Mouse (Mus musculus) midbrain, embryonic 15.5 days (tissue): ENCODE measurements around the gene H2afv. TPM values are rescaled to one million over a fixed set of nuclear protein-coding genes. Genes with fewer than 3 reads are reported as not detected.
A peak's percentile ranks its signal among the peaks of the same experiment; 100 is the strongest.
"Not testable (repeated sequence)": the region's sequence is repeated elsewhere in the genome, so short reads cannot be mapped to it uniquely, and the experiment has no call there.

ENCODE experiments used
- ATAC-seq: fragments of 200-750 bp; cut with Nextera tagmentation; replicated peaks from 2 replicates; pipeline ENCODE4 v1.8.0; 2017; ENCODE audit warnings: moderate TSS enrichment
- H3K27ac ChIP-seq: fragments of 300-500 bp; sonication (generic); 2 replicates; pipeline ENCODE4 v1.5.1; 2015; ENCODE audit warnings: mild to moderate bottlenecking, inconsistent platforms
- H3K27me3 ChIP-seq: fragments of 300-500 bp; sonication (generic); replicated peaks from 2 replicates; pipeline ENCODE4 v1.6.1; 2015; ENCODE audit warnings: inconsistent platforms
- H3K36me3 ChIP-seq: fragments of 300-500 bp; sonication (generic); replicated peaks from 2 replicates; pipeline ENCODE4 v1.6.1; 2015; ENCODE audit warnings: inconsistent platforms
- H3K4me1 ChIP-seq: fragments of 300-500 bp; sonication (generic); 2 replicates; pipeline ENCODE4 v1.6.1; 2015; ENCODE audit warnings: inconsistent platforms
- H3K4me2 ChIP-seq: fragments of 300-500 bp; sonication (generic); 2 replicates; pipeline ENCODE4 v1.6.1; 2015; ENCODE audit warnings: inconsistent platforms, mild to moderate bottlenecking, moderate library complexity
- H3K4me3 ChIP-seq: fragments of 300-500 bp; sonication (generic); 2 replicates; pipeline ENCODE4 v1.5.1; 2015; ENCODE audit warnings: mild to moderate bottlenecking, inconsistent platforms
- H3K9ac ChIP-seq: fragments of 300-500 bp; sonication (generic); 2 replicates; pipeline ENCODE4 v1.6.1; 2015; ENCODE audit warnings: mild to moderate bottlenecking, inconsistent platforms
- H3K9me3 ChIP-seq: fragments of 300-500 bp; sonication (generic); 2 replicates; pipeline ENCODE4 v1.6.1; 2016; ENCODE audit warnings: inconsistent platforms
- WGBS: fragments of 180-500 bp; shearing (Covaris S2); methylation state at CpG from one replicate; pipeline ENCODE4 v1.1.7; 2015; ENCODE audit warnings: mixed read lengths; 5-methylcytosine and 5-hydroxymethylcytosine counted together
- polyA plus RNA-seq: library from polyadenylated mRNA; unstranded; fragments of >200 nt; fragmentation: Nextera tagmentation; extraction: Ambion mirVana; gene quantifications from 2 replicates; pipeline ENCODE4 v1.2.1, GENCODE M21; 2015

Gene H2afv
- polyA plus RNA-seq, 1 experiment from 2014 or later, result 250 TPM

GRCm38 (mm10) chr11:6420283-6420703, 23.9 kb downstream of the H2afv start:
- H3K9ac ChIP-seq, result no peak overlapping the region
- peaks cover 34% of the 10 kb centered on the region for H3K36me3 ChIP-seq
- no peak overlapping the region for H3K4me2 ChIP-seq
- no peak for ATAC-seq
- H3K9me3 ChIP-seq, result no peaks in the 10 kb centered on the region
- H3K27ac ChIP-seq, result no peak overlapping the region; the same call in 1 of the 2 replicates
- H3K4me1 ChIP-seq, result peaks cover 19% of the 10 kb centered on the region
- WGBS, result 21% methylated on average over 1 of the region's 1 CpGs
- no peak overlapping the region for H3K4me3 ChIP-seq
- H3K27me3 ChIP-seq, result no peaks in the 10 kb centered on the region

- H3K4me2 ChIP-seq, H3K9ac ChIP-seq, H3K9me3 ChIP-seq, ATAC-seq, H3K27me3 ChIP-seq, H3K4me3 ChIP-seq, H3K27ac ChIP-seq: not testable (repeated sequence)
- H3K36me3 ChIP-seq, result peaks cover 28% of the 10 kb centered on the region
- WGBS, result 55% methylated on average over 4 of the region's 4 CpGs
- peaks cover 28% of the 10 kb centered on the region for H3K4me1 ChIP-seq
Observed at GRCm38 (mm10) chr11:6419156-6419555, 25.1 kb downstream of the H2afv start.

- ATAC-seq, result no peak
- H3K4me2 ChIP-seq, result no peak overlapping the region
- 92% methylated on average over 5 of the region's 5 CpGs for WGBS
- peaks cover 28% of the 10 kb centered on the region for H3K4me1 ChIP-seq
- H3K27ac ChIP-seq, result no peak overlapping the region
- H3K27me3 ChIP-seq, result no peaks in the 10 kb centered on the region
- peaks cover 26% of the 10 kb centered on the region for H3K36me3 ChIP-seq
- H3K9me3 ChIP-seq, result no peaks in the 10 kb centered on the region
- no peak overlapping the region for H3K9ac ChIP-seq
- no peak overlapping the region for H3K4me3 ChIP-seq
Observed at GRCm38 (mm10) chr11:6418751-6419150, 25.5 kb downstream of the H2afv start.

- Histone ChIP-seq H3K36me3 (peaks cover 22% of the 10 kb centered on the region), H3K27ac (no peak overlapping the region), H3K4me2 (peak overlapping the region; percentile 88), H3K27me3 (no peaks in the 10 kb centered on the region), H3K9me3 (no peaks in the 10 kb centered on the region), H3K4me3 (peak overlapping the region; percentile 83), H3K4me1 (peaks cover 28% of the 10 kb centered on the region), H3K9ac (no peak overlapping the region)
- ATAC-seq, result no peak
Observed at GRCm38 (mm10) chr11:6417490-6417889, 26.8 kb downstream of the H2afv start.

- H3K4me3 ChIP-seq, result peak overlapping the region; percentile 83
- no peaks in the 10 kb centered on the region for H3K27me3 ChIP-seq
- no peak for ATAC-seq
- H3K27ac ChIP-seq, result no peak overlapping the region
- H3K36me3 ChIP-seq, result peaks cover 22% of the 10 kb centered on the region
- peak overlapping the region; percentile 88 for H3K4me2 ChIP-seq
- no peaks in the 10 kb centered on the region for H3K9me3 ChIP-seq
- H3K4me1 ChIP-seq, result peaks cover 28% of the 10 kb centered on the region
- 45% methylated on average over 2 of the region's 2 CpGs for WGBS
- peak overlapping the region; percentile 88; the same call in 1 of the 2 replicates for H3K9ac ChIP-seq
Observed at GRCm38 (mm10) chr11:6417069-6417468, 27.2 kb downstream of the H2afv start.

- Histone ChIP-seq H3K4me2 (peak overlapping the region; percentile 88), H3K36me3 (peaks cover 22% of the 10 kb centered on the region), H3K4me3 (peak overlapping the region; percentile 83), H3K27ac (peak overlapping the region; percentile 97), H3K9ac (peak overlapping the region; percentile 88), H3K9me3 (no peaks in the 10 kb centered on the region), H3K4me1 (peaks cover 30% of the 10 kb centered on the region), H3K27me3 (no peaks in the 10 kb centered on the region)
- peak; percentile 55 for ATAC-seq
- WGBS, result under 1% methylated on average over 30 of the region's 30 CpGs
Observed at GRCm38 (mm10) chr11:6416405-6417034, 27.7 kb downstream of the H2afv start.

GRCm38 (mm10) chr11:6415551-6416404, 28.5 kb downstream of the H2afv start:
- no peaks in the 10 kb centered on the region for H3K9me3 ChIP-seq
- H3K9ac ChIP-seq, result peak overlapping the region; percentile 88
- peak overlapping the region; percentile 83 for H3K4me3 ChIP-seq
- H3K36me3 ChIP-seq, result peaks cover 19% of the 10 kb centered on the region
- under 1% methylated on average over 75 of the region's 102 CpGs for WGBS
- peak; percentile 95 for ATAC-seq
- peak overlapping the region; percentile 88 for H3K4me2 ChIP-seq
- peaks cover 30% of the 10 kb centered on the region for H3K4me1 ChIP-seq
- no peaks in the 10 kb centered on the region for H3K27me3 ChIP-seq
- peak overlapping the region; percentile 97 for H3K27ac ChIP-seq

- H3K9me3 ChIP-seq, result no peaks in the 10 kb centered on the region
Observed at GRCm38 (mm10) chr11:6414751-6415550, 29.3 kb downstream of the H2afv start, which contains the start of gene Ppia. Gene Ppia (plus strand): TSS chr11:6415443.

GRCm38 (mm10) chr11:6413264-6413663, 31.0 kb downstream of the H2afv start:
- WGBS, result 97% methylated on average over 11 of the region's 12 CpGs
- Histone ChIP-seq H3K27me3 (no peaks in the 10 kb centered on the region), H3K4me3 (no peak overlapping the region), H3K4me1 (peaks cover 25% of the 10 kb centered on the region), H3K27ac (no peak overlapping the region), H3K9me3 (no peaks in the 10 kb centered on the region), H3K36me3 (no peaks in the 10 kb centered on the region; the same call in 1 of the 2 replicates), H3K9ac (no peak overlapping the region), H3K4me2 (no peak overlapping the region)
- ATAC-seq, result no peak

More at GRCm38 (mm10) chr11:6414751-6415550, 29.3 kb downstream of the H2afv start, which contains the start of gene Ppia:
- Histone ChIP-seq H3K4me2 (peak within 1 kb of the TSS; percentile 88), H3K4me1 (peaks cover 30% of the 10 kb centered on the region), H3K27me3 (no peaks in the 10 kb centered on the region), H3K27ac (peak within 1 kb of the TSS; percentile 97), H3K4me3 (peak within 1 kb of the TSS; percentile 83), H3K9ac (peak within 1 kb of the TSS; percentile 88), H3K36me3 (peaks cover 13% of the 10 kb centered on the region)
- 10% methylated on average over 21 of the region's 21 CpGs for WGBS
- ATAC-seq, result no peak; the same call in 1 of the 2 replicates

GRCm38 (mm10) chr11:6411684-6412083, 32.6 kb downstream of the H2afv start:
- no peak overlapping the region for H3K4me3 ChIP-seq
- H3K4me2 ChIP-seq, result no peak overlapping the region
- no peak overlapping the region for H3K27ac ChIP-seq
- no peaks in the 10 kb centered on the region for H3K36me3 ChIP-seq
- H3K9me3 ChIP-seq, result no peaks in the 10 kb centered on the region
- ATAC-seq, result no peak
- WGBS, result 3% methylated on average over 5 of the region's 5 CpGs
- H3K4me1 ChIP-seq, result peaks cover 12% of the 10 kb centered on the region
- H3K9ac ChIP-seq, result no peak overlapping the region
- H3K27me3 ChIP-seq, result no peaks in the 10 kb centered on the region

- 93% methylated on average over 5 of the region's 5 CpGs for WGBS
- H3K4me1 ChIP-seq, result peaks cover 18% of the 10 kb centered on the region
- not testable (repeated sequence) for H3K4me2 ChIP-seq, ATAC-seq, H3K27me3 ChIP-seq, H3K27ac ChIP-seq, H3K36me3 ChIP-seq, H3K4me3 ChIP-seq, H3K9me3 ChIP-seq, H3K9ac ChIP-seq
Observed at GRCm38 (mm10) chr11:6410755-6411154, 33.5 kb downstream of the H2afv start.
